Mouse (Mus musculus) hindbrain, embryonic 11.5 days (tissue): ENCODE measurements around the gene Klhl29. TPM values are rescaled to one million over a fixed set of nuclear protein-coding genes. Genes with fewer than 3 reads are reported as not detected.

Source experiments
- ATAC-seq: fragments of 200-750 bp; cut with Nextera tagmentation; 2 replicates; pipeline ENCODE4 v1.8.0; 2017; ENCODE audit warnings: mild to moderate bottlenecking, moderate TSS enrichment, moderate library complexity; ENCODE audit not compliant: low FRiP score
- DNase-seq: peaks from one replicate; pipeline ENCODE4 v3.0.0-alpha.2; 2015; ENCODE audit warnings: low spot score
- H3K27ac ChIP-seq: fragments of 300-500 bp; sonication (generic); 2 replicates; pipeline ENCODE4 v1.5.1; 2014; ENCODE audit warnings: mild to moderate bottlenecking, low read depth, low read length
- H3K27me3 ChIP-seq: fragments of 300-500 bp; sonication (generic); 2 replicates; pipeline ENCODE4 v1.6.1; 2014; ENCODE audit warnings: mild to moderate bottlenecking, low read length, moderate library complexity, mixed read lengths; ENCODE audit not compliant: control insufficient read depth, insufficient read depth
- H3K36me3 ChIP-seq: fragments of 300-500 bp; sonication (generic); 2 replicates; pipeline ENCODE4 v1.6.1; 2014; ENCODE audit warnings: mild to moderate bottlenecking, low read length, moderate library complexity, mixed read lengths; ENCODE audit not compliant: control insufficient read depth, insufficient read depth
- H3K4me1 ChIP-seq: fragments of 300-500 bp; sonication (generic); replicated peaks from 2 replicates; pipeline ENCODE4 v1.6.1; 2014; ENCODE audit warnings: low read length, mixed read lengths; ENCODE audit not compliant: control insufficient read depth, insufficient read depth
- H3K4me2 ChIP-seq: fragments of 300-500 bp; sonication (generic); replicated peaks from 2 replicates; pipeline ENCODE4 v1.6.1; 2014; ENCODE audit warnings: mild to moderate bottlenecking, low read depth, low read length
- H3K4me3 ChIP-seq: fragments of 300-500 bp; sonication (generic); 2 replicates; pipeline ENCODE4 v1.5.1; 2014; ENCODE audit warnings: low read depth, low read length
- H3K9ac ChIP-seq: fragments of 300-500 bp; sonication (generic); 2 replicates; pipeline ENCODE4 v1.6.1; 2014; ENCODE audit warnings: low read depth, low read length
- H3K9me3 ChIP-seq: fragments of 300-500 bp; sonication (generic); 2 replicates; pipeline ENCODE4 v1.6.1; 2016; ENCODE audit warnings: low read length; ENCODE audit not compliant: control insufficient read depth
- WGBS: fragments of 180-500 bp; shearing (Covaris S2); extraction: QIAGEN DNeasy Blood & Tissue Kit; methylation state at CpG from one replicate; pipeline ENCODE4 v1.1.7; 2014; 5-methylcytosine and 5-hydroxymethylcytosine counted together
- polyA plus RNA-seq: library from polyadenylated mRNA; unstranded; fragments of >200 nt; fragmentation: Nextera tagmentation; extraction: Ambion mirVana; gene quantifications from 2 replicates; pipeline ENCODE4 v1.2.1, GENCODE M21; 2014

The Klhl29 gene
- 2.2 and 2.6 TPM in 2 replicates for polyA plus RNA-seq

DNA sequence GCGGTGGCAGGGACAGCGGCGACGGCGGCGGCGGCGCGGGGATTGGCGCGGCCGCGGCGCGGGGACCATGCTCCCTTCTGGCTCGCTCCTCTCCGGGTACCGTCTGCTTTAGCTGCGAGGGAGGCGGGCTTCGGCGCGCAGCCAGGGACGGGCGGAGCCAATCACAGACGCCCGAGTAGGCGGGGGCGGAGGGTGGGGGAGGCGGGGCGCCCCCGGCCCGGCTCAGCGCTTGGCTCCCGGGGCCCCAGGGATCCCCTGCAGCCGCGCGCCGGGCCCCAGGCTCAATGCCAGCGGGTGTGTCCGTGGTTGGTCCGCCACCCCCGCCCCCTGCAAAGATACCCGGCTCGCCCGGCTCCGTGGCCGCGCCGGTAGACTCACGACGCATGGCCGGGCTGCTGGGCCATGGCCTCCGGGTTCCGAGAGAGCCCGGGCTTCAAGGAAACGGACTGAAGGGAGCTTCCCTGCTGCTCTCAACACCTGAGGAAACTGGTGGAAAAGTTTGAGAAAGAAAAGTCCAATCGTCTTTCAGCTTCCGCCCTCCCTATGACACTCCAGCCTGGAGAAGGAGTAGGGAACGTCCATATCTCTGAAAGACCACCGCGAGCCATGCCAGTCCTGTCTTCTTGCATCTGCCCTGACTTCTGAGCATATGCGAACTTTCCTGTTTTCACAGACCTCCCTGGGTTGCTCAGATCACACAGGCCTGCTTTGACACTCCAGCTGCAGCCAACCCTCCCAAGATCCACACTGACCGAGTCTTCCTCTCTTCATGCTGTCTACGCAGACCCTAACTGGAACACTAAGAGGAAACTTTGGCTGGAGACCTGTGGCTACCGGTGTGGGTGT is at the start of gene Klhl29:
TSS of gene Klhl29 (minus strand) at position 67 of the 846 bp plus-strand sequence.
- peaks cover 2% of the 10 kb centered on the region; the same call in 1 of the 2 replicates for H3K27me3 ChIP-seq

DNA sequence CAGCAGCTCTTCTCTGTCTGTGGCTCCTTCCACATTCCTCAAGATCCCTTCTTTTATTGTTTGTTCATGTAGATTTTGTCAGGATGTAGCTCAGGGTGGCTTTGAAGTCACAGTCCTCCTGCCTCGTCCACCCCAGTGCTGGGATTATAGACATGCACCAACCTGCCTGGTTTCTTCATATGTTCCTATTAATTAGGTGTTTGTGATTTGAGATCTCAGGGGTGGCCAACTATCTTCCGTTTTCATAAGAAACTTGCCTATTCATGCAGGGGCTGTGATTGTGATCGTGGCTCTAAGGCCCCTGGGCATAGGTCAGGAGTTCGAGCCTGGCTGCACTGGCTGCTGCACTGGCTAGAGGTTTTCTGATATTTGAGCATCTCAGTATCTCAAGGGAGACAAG is 49.8 kb upstream of the Klhl29 start:
- H3K4me2 ChIP-seq = no peak overlapping the region
- no peaks in the 10 kb centered on the region for H3K4me1 ChIP-seq
- ATAC-seq (no peak), DNase-seq (no peak)
- H3K4me3 ChIP-seq = no peak overlapping the region
- no peaks in the 10 kb centered on the region for H3K36me3 ChIP-seq
- no peak overlapping the region for H3K27ac ChIP-seq
- WGBS = 65% methylated on average over 4 of the region's 4 CpGs
- no peaks in the 10 kb centered on the region for H3K9me3 ChIP-seq
- H3K27me3 ChIP-seq = no peaks in the 10 kb centered on the region
- no peak overlapping the region for H3K9ac ChIP-seq

More for the DNA sequence above, at the start of gene Klhl29:
- no peaks in the 10 kb centered on the region for H3K36me3 ChIP-seq
- 2% methylated on average over 37 of the region's 66 CpGs for whole genome bisulfite sequencing
- peak within 1 kb of the TSS; percentile 65 for H3K4me3 ChIP-seq
- peak within 1 kb of the TSS; percentile 82 for H3K27ac ChIP-seq
- H3K4me1 ChIP-seq = no peaks in the 10 kb centered on the region
- ATAC-seq (peak; percentile 95), DNase-seq (peak; percentile 85)
- H3K4me2 ChIP-seq = peak within 1 kb of the TSS; percentile 88
- H3K9ac ChIP-seq = peak within 1 kb of the TSS; percentile 88
- H3K9me3 ChIP-seq = no peaks in the 10 kb centered on the region

DNA sequence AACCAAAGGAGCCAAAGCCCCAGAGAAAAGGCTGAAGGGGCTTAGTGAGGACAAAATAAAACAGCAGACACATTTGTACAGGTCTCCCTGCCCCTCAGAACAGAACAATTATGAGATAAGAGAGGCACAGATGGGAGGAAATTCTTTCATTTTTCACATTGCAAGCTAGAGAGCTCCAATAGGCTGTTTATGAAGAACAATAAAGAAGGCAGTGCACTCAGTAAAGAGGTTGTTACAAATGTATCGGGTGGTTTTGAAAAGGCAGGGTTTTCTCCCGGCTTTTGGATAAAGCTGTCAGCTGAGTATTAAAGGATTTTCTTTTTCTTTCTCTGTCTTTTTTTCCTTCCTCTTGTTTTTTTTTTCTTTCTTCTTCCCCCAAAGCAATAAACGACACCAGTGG is 40.3 kb upstream of the Klhl29 start:
- H3K27me3 ChIP-seq = 0 out of 2 replicates have a peak, but pooled peaks cover 2% of the 10 kb centered on the region
- H3K27ac ChIP-seq = no peak overlapping the region
- 46% methylated on average over 3 of the region's 3 CpGs for WGBS
- ATAC-seq (no peak), DNase-seq (no peak)
- H3K9me3 ChIP-seq = no peaks in the 10 kb centered on the region
- no peaks in the 10 kb centered on the region for H3K4me1 ChIP-seq
- H3K4me2 ChIP-seq = no peak overlapping the region
- H3K4me3 ChIP-seq = no peak overlapping the region
- H3K36me3 ChIP-seq = no peaks in the 10 kb centered on the region
- no peak overlapping the region for H3K9ac ChIP-seq

DNA sequence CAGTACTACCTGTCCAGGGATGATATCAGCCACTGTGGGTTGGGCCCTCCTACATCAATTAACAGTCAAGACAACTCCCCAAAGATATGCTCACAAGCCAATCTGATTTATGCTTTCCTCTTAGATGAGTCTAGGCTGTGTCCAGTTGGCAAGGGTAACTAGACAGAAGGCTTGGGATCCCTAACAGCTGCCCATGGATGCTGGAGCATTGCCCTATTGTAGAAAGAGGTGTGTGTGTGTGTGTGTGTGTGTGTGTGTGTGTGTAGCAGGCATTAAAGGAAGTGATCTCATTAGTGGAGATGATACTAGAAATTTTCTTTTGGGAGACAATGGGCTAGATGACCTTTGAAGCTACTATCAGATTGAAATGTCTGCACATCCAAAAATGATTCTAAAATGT is 38.5 kb upstream of the Klhl29 start:
- no peaks in the 10 kb centered on the region for H3K9me3 ChIP-seq
- H3K4me2 ChIP-seq = no peak overlapping the region
- no peaks in the 10 kb centered on the region for H3K4me1 ChIP-seq
- H3K27ac ChIP-seq = no peak overlapping the region
- H3K27me3 ChIP-seq = 0 out of 2 replicates have a peak, but pooled peaks cover 2% of the 10 kb centered on the region
- ATAC-seq (no peak), DNase-seq (no peak)
- no peaks in the 10 kb centered on the region for H3K36me3 ChIP-seq
- H3K9ac ChIP-seq = no peak overlapping the region
- no peak overlapping the region for H3K4me3 ChIP-seq

DNA sequence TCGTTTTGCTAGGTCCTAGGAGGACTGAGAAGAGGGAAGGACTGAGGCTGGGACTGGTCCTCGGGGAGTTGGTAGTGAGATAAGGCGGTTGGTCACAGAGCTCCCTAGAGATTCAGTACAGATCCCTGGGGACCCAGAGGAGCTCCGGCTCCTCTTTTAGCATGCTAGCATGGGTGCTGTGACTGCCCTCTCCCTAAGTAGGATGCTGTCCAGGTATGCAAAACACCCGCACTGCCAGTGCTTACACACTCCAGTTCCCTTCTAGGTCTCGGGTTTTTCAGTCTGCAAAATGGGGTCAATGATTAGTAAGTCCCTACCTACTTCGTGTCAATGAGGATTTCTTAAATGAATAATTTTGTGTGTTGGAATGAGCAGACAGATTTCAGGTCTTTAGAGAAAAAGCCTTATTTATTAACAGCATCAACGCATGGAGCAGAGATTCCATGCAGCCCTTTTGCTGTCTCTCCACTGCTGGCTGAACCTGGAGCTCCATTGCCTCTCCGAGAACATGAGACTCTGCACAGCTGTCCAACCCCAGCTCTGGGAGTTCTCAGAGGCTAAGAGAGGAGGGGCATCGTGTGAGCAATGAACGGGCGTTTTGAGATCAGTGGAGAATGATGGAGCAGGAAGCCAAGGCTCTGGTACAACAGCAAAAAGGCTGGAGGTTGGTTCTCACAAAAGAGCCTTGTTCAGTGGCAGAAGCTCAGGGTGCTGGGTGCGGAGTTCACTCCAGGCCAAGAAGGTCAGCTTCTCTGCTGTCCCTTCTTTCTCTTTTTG is 36.5 kb upstream of the Klhl29 start:
- 78% methylated on average over 13 of the region's 13 CpGs for WGBS
- DNase-seq (no peak), ATAC-seq (no peak)
- H3K36me3 ChIP-seq = no peaks in the 10 kb centered on the region
- no peak overlapping the region for H3K4me2 ChIP-seq
- H3K9ac ChIP-seq = no peak overlapping the region
- no peaks in the 10 kb centered on the region for H3K9me3 ChIP-seq
- H3K4me3 ChIP-seq = no peak overlapping the region
- 0 out of 2 replicates have a peak, but pooled peaks cover 2% of the 10 kb centered on the region for H3K27me3 ChIP-seq
- no peak overlapping the region for H3K27ac ChIP-seq
- no peaks in the 10 kb centered on the region for H3K4me1 ChIP-seq

DNA sequence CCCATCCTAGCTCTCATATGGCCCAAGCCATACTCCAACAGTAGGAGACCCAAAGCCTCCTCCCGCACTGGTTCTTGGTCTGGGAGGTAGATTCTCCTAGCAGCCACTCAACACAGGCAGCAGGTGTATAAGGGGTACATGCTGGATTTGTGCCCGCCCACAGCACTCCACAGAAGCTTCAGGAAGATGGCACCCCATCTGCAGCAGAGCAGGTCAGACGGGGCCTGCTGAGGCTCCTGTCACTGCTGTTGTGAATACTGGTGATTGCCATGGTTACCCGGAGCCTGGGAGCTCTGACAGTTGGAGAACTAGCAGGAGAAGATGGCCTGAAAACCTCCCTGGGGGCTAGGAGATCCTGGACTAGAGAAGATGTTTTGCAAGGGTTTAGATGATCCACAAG is 35.9 kb upstream of the Klhl29 start:
- 75% methylated on average over 4 of the region's 4 CpGs for WGBS

DNA sequence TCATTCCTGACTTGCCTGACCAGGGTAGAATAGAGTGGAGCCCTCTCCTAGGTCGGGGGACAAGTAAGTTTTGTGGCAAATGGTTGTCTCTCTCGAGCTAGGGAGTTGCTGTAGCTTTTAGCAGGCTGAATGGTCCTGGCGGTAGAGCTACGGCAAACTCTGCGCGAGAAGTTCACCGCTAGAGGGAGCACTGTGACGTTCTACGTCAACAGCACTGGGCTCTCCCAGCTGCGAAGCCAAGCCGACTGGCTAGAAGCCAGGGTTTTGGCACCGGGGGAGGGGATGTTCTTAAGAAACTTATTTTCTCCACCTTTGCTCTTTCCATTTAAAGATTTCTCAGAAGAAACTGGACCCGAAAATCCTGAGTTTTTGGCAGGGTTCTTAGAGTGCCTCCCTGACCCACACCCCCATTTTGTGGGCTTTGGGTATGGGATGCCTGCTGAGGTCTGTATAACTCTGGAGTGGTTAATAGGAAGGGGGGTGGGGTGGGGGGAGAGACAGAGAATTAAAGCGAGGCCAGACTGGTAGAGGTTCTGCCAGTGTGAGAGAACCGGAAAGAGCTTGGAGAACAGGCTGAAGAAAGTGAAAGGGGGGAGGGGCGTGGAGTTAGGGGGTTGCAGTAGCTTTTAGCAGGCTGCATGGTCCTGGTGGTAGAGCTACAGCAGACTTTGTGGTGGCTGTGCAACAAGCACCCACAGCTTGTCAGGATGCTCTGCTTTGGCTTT is 35.1 kb upstream of the Klhl29 start:
- no peaks in the 10 kb centered on the region for H3K4me1 ChIP-seq
- no peak overlapping the region for H3K9ac ChIP-seq
- H3K27me3 ChIP-seq = 0 out of 2 replicates have a peak, but pooled peaks cover 2% of the 10 kb centered on the region
- no peak overlapping the region for H3K27ac ChIP-seq
- no peak overlapping the region for H3K4me3 ChIP-seq
- H3K4me2 ChIP-seq = no peak overlapping the region
- H3K9me3 ChIP-seq = no peaks in the 10 kb centered on the region
- peak; percentile 93 for ATAC-seq
- 8% methylated on average over 16 of the region's 16 CpGs for WGBS
- peak; percentile 95 for DNase-seq
- no peaks in the 10 kb centered on the region for H3K36me3 ChIP-seq

More for the DNA sequence above, 35.9 kb upstream of the Klhl29 start:
- 0 out of 2 replicates have a peak, but pooled peaks cover 2% of the 10 kb centered on the region for H3K27me3 ChIP-seq
- H3K4me3 ChIP-seq = no peak overlapping the region
- ATAC-seq (no peak), DNase-seq (no peak)
- no peaks in the 10 kb centered on the region for H3K9me3 ChIP-seq
- no peaks in the 10 kb centered on the region for H3K36me3 ChIP-seq
- no peak overlapping the region for H3K9ac ChIP-seq
- H3K27ac ChIP-seq = no peak overlapping the region
- H3K4me1 ChIP-seq = no peaks in the 10 kb centered on the region
- no peak overlapping the region for H3K4me2 ChIP-seq

DNA sequence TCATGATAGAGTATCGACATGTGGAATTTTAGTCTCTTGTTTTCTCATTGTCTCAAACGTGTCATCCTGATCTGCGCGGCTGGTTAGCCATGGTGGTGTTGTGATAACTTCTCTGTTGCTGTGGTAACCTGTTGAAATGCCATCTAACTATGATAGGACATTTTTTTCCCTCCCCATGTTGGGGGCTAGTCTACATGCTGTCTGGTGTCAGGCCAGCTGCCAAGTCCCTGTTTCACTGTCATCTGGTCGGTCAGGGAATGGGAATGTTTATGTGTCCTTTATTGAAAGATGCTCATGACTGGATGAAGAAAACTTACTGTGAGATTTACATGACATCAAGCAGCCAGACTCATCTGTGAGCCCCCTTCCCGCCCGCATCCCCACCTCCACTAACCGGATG is 31.7 kb upstream of the Klhl29 start:
- Histone ChIP-seq H3K4me1 (no peaks in the 10 kb centered on the region), H3K4me3 (no peak overlapping the region), H3K27ac (no peak overlapping the region), H3K9ac (no peak overlapping the region), H3K27me3 (0 out of 2 replicates have a peak, but pooled peaks cover 2% of the 10 kb centered on the region), H3K9me3 (no peaks in the 10 kb centered on the region), H3K36me3 (no peaks in the 10 kb centered on the region), H3K4me2 (no peak overlapping the region)
- WGBS = 67% methylated on average over 8 of the region's 8 CpGs
- ATAC-seq = no peak
- no peak for DNase-seq
